Mouse (Mus musculus) G1E (cell line): ENCODE data around the gene 9430015G10Rik.

Experiments used
- CTCF ChIP-seq: IDR thresholded peaks from 2 replicates; pipeline ENCODE4 v1.5.1; 2012; ENCODE audit warnings: low read depth, low read length, inconsistent platforms, mixed read lengths
- GATA1 ChIP-seq: IDR thresholded peaks from 2 replicates; pipeline ENCODE4 v1.6.1; 2012; ENCODE audit warnings: borderline replicate concordance, low read length, inconsistent platforms, mixed read lengths
- GATA2 ChIP-seq: IDR thresholded peaks from 2 replicates; pipeline ENCODE4 v1.6.1; 2012; ENCODE audit warnings: low read depth, low read length, inconsistent platforms, borderline replicate concordance
- POLR2AphosphoS5 ChIP-seq: IDR thresholded peaks from 2 replicates; pipeline ENCODE4 v1.6.1; 2012; ENCODE audit warnings: low read depth, low read length, inconsistent platforms; ENCODE audit not compliant: insufficient replicate concordance
- TAL1 ChIP-seq: conservative IDR thresholded peaks from 2 replicates; pipeline ENCODE4 v1.6.1; 2012; ENCODE audit warnings: low read depth, low read length, inconsistent platforms, mixed read lengths

DNA sequence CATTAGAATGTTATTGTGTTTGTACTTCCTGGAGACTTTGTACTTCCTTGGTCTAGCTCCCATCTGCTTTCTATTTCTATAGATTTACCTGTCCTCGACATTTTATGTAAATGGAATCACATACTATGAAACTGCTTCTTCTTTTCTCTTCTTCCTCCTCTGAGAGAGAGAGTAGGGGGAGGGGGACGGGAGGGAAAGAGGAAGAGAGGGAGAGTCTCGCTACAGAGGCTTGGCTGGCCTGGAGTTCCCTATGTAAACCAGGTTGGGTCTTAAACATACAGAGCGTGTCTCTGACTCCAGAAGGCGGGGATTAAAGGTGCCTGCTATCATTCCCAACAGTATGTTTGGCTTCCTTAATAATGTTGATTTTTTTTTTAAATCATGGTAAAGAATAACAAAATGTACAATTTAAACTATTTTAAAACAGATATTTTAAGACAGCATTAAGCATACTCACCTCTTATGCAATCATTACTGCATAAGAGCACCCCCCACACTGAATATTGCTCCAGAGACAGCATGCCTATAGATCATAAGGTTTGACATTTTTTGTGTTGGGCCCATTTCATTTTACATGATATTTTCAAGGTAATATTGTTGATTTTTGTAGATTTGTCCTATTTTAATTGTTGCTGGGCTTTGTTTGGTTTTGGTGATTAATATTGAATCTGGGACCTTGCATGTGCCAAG lies 22.2 kb upstream of the 9430015G10Rik start:
- TF ChIP-seq CTCF (no peak), GATA1 (no peak), TAL1 (no peak), POLR2AphosphoS5 (no peak), GATA2 (no peak)
